Mouse (Mus musculus): ENCODE results near the gene Esr1. TPM values are rescaled to one million over a fixed set of nuclear protein-coding genes. Genes with fewer than 3 reads are reported as not detected.
"Not testable (repeated sequence)": the region's sequence is repeated elsewhere in the genome, so short reads cannot be mapped to it uniquely, and the experiment has no call there.

Gene Esr1
- total and polyA plus RNA-seq, 2 experiments: 12.2 to 30.3 TPM

GRCm38 (mm10) chr10:4612313-4613036 is 1.1 kb downstream of the Esr1 start:
- 5% methylated on average over 22 of the region's 22 CpGs for WGBS
- TF ChIP-seq POLR2A (IDR thresholded peaks at IDR 0.05; ENCODE audit: extremely low read depth, insufficient read depth, low read length) (no peak), CTCF (IDR thresholded peaks at IDR 0.05; ENCODE audit: low read depth, low read length) (no peak)
- peak; percentile 41 for DNase-seq (ENCODE audit: extremely low read depth, low read depth, low spot score)
- Histone ChIP-seq H3K27me3 (ENCODE audit: control insufficient read depth, insufficient read depth, low read length) (no peaks in the 10 kb centered on the region), H3K9ac (ENCODE audit: low read depth, low read length) (peak overlapping the region; percentile 78), H3K4me1 (ENCODE audit: control insufficient read depth, insufficient read depth, low read length) (peaks cover 4% of the 10 kb centered on the region; the same call in 1 of the 2 replicates), H3K36me3 (ENCODE audit: control insufficient read depth, insufficient read depth, low read length) (no peaks in the 10 kb centered on the region), H3K27ac (replicated peaks; ENCODE audit: insufficient read depth, low read depth, low read length) (peak overlapping the region; percentile 91), H3K79me2 (ENCODE audit: control insufficient read depth, insufficient read depth, low read length) (peaks cover 7% of the 10 kb centered on the region; the same call in 1 of the 2 replicates), H3K4me3 (ENCODE audit: insufficient read depth, low read depth, low read length) (peak overlapping the region; percentile 47)

GRCm38 (mm10) chr10:4618026-4618425 is 6.6 kb downstream of the Esr1 start:
- TF ChIP-seq CTCF (IDR thresholded peaks at IDR 0.05; ENCODE audit: low read depth, low read length) (no peak), POLR2A (IDR thresholded peaks at IDR 0.05; ENCODE audit: extremely low read depth, insufficient read depth, low read length) (no peak)
- peak; percentile 41 for DNase-seq (ENCODE audit: extremely low read depth, low read depth, low spot score)
- Histone ChIP-seq H3K36me3 (ENCODE audit: control insufficient read depth, insufficient read depth, low read length) (no peaks in the 10 kb centered on the region), H3K27me3 (ENCODE audit: control insufficient read depth, insufficient read depth, low read length) (no peaks in the 10 kb centered on the region), H3K27ac (replicated peaks; ENCODE audit: insufficient read depth, low read depth, low read length) (peak overlapping the region; percentile 55), H3K9ac (ENCODE audit: low read depth, low read length) (no peak overlapping the region), H3K79me2 (ENCODE audit: control insufficient read depth, insufficient read depth, low read length) (peaks cover 10% of the 10 kb centered on the region; the same call in 1 of the 2 replicates), H3K4me3 (ENCODE audit: insufficient read depth, low read depth, low read length) (no peak overlapping the region), H3K4me1 (ENCODE audit: control insufficient read depth, insufficient read depth, low read length) (peaks cover 26% of the 10 kb centered on the region)
- 15% methylated on average over 2 of the region's 2 CpGs for WGBS

GRCm38 (mm10) chr10:4618686-4619085 is 7.3 kb downstream of the Esr1 start:
- Histone ChIP-seq H3K27ac (replicated peaks; ENCODE audit: insufficient read depth, low read depth, low read length) (peak overlapping the region; percentile 43), H3K4me1 (ENCODE audit: control insufficient read depth, insufficient read depth, low read length) (peaks cover 27% of the 10 kb centered on the region), H3K79me2 (ENCODE audit: control insufficient read depth, insufficient read depth, low read length) (peaks cover 7% of the 10 kb centered on the region; the same call in 1 of the 2 replicates), H3K4me3 (ENCODE audit: insufficient read depth, low read depth, low read length) (no peak overlapping the region), H3K36me3 (ENCODE audit: control insufficient read depth, insufficient read depth, low read length) (no peaks in the 10 kb centered on the region), H3K27me3 (ENCODE audit: control insufficient read depth, insufficient read depth, low read length) (no peaks in the 10 kb centered on the region), H3K9ac (ENCODE audit: low read depth, low read length) (no peak overlapping the region)
- TF ChIP-seq CTCF (IDR thresholded peaks at IDR 0.05; ENCODE audit: low read depth, low read length) (no peak), POLR2A (IDR thresholded peaks at IDR 0.05; ENCODE audit: extremely low read depth, insufficient read depth, low read length) (no peak)
- 22% methylated on average over 5 of the region's 5 CpGs for WGBS
- DNase-seq (ENCODE audit: extremely low read depth, low read depth, low spot score): peak; percentile 73

- H3K27ac ChIP-seq (replicated peaks; ENCODE audit: insufficient read depth, low read depth, low read length); H3K4me3 ChIP-seq (ENCODE audit: insufficient read depth, low read depth, low read length); H3K27me3 ChIP-seq (ENCODE audit: control insufficient read depth, insufficient read depth, low read length); H3K79me2 ChIP-seq (ENCODE audit: control insufficient read depth, insufficient read depth, low read length); H3K36me3 ChIP-seq (ENCODE audit: control insufficient read depth, insufficient read depth, low read length); H3K9ac ChIP-seq (ENCODE audit: low read depth, low read length); DNase-seq (ENCODE audit: extremely low read depth, low read depth, low spot score): not testable (repeated sequence)
- WGBS: 62% methylated on average over 1 of the region's 1 CpGs
- H3K4me1 ChIP-seq (ENCODE audit: control insufficient read depth, insufficient read depth, low read length): peaks cover 30% of the 10 kb centered on the region
Measured at GRCm38 (mm10) chr10:4619426-4619825, 8.0 kb downstream of the Esr1 start.

- WGBS: 25% methylated on average over 24 of the region's 24 CpGs
- DNase-seq (ENCODE audit: extremely low read depth, low read depth, low spot score): peak; percentile 95
- Histone ChIP-seq H3K4me3 (ENCODE audit: insufficient read depth, low read depth, low read length) (no peak overlapping the region), H3K79me2 (ENCODE audit: control insufficient read depth, insufficient read depth, low read length) (peaks cover 3% of the 10 kb centered on the region; the same call in 1 of the 2 replicates), H3K27ac (replicated peaks; ENCODE audit: insufficient read depth, low read depth, low read length) (peak overlapping the region; percentile 91), H3K9ac (ENCODE audit: low read depth, low read length) (peak overlapping the region; percentile 65), H3K4me1 (ENCODE audit: control insufficient read depth, insufficient read depth, low read length) (peaks cover 36% of the 10 kb centered on the region), H3K36me3 (ENCODE audit: control insufficient read depth, insufficient read depth, low read length) (no peaks in the 10 kb centered on the region), H3K27me3 (ENCODE audit: control insufficient read depth, insufficient read depth, low read length) (no peaks in the 10 kb centered on the region)
- TF ChIP-seq CTCF (IDR thresholded peaks at IDR 0.05; ENCODE audit: low read depth, low read length): no peak
- TF ChIP-seq POLR2A (IDR thresholded peaks at IDR 0.05; ENCODE audit: extremely low read depth, insufficient read depth, low read length): no peak
Measured at GRCm38 (mm10) chr10:4620596-4621504, 9.5 kb downstream of the Esr1 start.
